Mouse (Mus musculus) urinary bladder, adult 18-20 months (tissue): ENCODE measurements around the gene Acss2.

Experiments used
- DNase-seq, 2 experiments: peaks; one replicate each; pipeline ENCODE4 v3.0.0; 2022; ENCODE audit warnings: low spot score in 2 of 2, mixed read lengths in 2 of 2

The Acss2 gene

DNA sequence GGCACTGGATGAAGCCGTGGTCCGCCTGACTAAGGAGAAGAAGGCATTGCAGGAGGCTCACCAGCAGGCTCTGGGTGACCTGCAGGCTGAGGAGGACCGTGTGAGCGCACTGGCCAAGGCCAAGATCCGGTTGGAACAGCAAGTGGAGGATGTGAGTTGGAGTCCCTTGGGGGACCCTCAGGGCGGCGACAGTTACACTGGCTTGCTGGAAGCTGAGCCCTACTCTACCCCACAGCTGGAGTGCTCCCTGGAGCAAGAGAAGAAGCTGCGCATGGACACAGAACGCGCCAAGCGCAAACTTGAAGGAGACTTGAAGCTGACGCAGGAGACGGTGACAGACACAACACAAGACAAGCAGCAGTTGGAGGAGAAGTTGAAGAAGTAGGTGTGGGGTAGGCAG, 110.8 kb downstream of the Acss2 start:
- no peak for DNase-seq

DNA sequence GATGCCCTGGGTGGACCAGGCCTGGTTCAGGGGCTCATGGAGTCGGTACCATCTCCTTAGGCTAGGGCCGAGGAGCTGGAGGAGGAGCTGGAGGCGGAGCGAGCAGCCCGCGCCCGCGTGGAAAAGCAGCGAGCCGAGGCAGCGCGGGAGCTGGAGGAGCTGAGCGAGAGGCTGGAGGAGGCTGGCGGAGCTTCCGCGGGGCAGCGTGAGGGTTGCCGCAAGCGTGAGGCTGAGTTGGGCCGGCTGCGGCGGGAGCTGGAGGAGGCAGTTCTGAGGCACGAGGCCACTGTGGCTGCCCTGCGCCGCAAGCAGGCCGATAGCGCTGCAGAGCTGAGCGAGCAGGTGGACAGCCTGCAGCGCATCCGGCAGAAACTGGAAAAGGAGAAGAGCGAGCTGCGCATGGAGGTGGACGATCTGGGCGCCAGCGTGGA, 111.5 kb downstream of the Acss2 start:
- no peak for DNase-seq

DNA sequence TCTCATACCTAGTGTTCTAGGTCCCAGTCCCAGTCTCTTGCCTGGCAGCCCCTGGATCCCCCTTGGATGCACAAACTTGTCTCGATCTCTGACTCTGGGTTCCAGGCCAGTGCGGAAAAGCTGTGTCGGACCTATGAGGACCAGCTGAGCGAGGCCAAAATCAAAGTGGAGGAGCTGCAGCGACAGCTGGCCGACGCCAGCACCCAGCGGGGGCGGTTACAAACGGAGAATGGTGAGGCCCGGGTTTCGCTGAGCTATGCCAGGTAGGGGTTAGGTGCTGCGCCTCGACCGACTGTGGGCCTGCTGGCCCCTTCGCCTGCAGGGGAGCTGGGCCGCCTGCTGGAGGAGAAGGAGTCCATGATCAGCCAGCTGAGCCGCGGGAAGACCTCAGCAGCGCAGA, 112.4 kb downstream of the Acss2 start:
- DNase-seq = no peak

DNA sequence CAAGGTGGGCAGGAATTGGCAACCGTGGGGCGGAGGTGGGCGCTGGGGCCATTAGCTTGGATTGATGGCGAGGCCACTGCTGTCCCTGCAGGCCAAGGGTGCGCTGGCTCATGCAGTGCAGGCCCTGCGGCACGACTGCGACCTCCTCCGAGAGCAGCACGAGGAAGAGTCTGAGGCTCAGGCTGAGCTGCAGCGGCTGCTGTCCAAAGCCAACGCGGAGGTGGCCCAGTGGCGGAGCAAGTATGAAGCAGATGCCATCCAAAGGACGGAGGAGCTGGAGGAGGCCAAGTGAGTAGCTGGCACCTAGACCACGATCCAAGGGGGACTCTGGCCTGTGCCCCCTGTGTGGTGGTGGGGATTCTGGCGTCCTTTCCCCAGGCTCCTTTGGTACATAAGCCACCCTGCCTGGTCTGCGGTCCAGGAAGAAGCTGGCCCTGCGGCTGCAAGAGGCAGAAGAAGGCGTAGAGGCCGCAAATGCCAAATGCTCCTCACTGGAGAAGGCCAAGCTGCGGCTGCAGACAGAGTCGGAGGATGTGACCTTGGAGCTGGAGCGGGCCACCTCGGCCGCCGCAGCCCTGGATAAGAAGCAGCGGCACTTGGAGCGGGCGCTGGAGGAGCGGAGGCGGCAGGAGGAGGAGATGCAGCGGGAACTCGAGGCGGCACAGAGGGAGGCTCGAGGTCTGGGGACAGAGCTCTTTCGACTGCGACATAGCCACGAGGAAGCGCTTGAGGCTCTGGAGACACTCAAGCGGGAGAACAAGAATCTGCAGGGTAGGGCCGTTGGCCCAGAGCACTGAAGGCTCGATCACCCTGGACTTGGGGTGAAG, 113.1 kb downstream of the Acss2 start:
- DNase-seq = no peak

DNA sequence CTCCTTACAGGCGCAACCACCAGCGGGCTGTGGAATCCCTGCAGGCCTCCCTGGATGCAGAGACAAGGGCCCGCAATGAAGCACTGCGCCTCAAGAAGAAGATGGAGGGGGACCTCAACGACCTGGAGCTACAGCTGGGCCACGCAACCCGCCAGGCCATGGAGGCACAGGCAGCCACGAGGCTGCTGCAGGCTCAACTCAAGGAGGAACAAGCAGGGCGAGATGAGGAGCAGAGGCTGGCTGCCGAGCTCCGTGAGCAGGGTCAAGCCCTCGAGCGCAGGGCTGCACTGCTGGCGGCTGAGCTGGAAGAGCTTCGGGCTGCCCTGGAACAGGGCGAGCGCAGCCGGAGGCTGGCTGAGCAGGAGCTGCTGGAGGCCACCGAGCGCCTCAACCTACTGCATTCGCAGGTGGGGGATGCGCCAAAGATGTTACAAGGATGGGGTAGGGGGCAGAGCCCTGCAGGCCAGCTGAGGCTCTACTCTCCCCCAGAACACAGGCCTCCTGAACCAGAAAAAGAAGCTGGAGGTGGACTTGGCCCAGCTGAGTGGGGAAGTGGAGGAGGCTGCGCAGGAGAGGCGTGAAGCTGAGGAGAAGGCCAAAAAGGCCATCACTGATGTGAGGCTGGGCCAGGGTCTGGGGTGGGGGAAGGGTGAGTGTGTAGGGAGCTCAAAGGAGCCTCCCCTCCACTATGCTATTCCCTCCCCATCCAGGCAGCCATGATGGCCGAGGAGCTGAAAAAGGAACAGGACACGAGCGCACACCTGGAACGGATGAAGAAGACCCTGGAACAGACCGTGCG, 114.6 kb downstream of the Acss2 start:
- DNase-seq = no peak

DNA sequence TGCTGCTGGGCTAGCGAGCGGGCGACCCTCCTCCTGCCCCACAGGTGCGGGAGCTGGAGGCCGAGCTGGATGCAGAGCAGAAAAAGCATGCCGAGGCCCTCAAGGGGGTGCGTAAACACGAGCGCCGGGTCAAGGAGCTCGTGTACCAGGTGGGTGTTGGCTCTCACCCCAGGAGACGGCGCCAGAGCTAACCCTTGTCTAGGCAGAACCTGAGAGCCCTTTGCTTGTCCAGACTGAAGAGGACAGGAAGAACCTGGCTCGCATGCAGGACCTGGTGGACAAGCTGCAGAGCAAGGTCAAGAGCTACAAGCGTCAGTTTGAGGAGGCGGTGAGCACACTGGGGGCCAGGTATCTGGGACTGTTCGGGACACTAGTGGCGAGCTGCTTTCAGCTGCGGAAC, 115.4 kb downstream of the Acss2 start:
- no peak for DNase-seq

DNA sequence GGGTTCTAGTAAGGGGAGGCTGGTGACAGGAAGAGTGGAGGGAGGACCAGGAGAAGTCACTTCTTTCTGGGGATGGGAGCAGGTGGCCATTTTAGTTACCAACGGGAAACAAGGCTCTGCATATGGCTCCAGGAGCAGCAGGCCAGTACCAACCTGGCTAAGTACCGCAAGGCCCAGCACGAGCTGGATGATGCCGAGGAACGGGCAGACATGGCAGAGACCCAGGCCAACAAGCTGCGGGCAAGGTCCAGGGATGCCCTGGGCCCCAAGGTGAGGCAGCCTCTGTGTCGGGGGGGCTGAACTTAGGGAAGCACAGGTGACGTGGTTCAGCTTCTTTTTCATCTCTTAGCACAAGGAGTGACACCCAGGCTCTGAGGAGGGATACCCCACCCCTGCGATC, 116.0 kb downstream of the Acss2 start:
- no peak for DNase-seq

DNA sequence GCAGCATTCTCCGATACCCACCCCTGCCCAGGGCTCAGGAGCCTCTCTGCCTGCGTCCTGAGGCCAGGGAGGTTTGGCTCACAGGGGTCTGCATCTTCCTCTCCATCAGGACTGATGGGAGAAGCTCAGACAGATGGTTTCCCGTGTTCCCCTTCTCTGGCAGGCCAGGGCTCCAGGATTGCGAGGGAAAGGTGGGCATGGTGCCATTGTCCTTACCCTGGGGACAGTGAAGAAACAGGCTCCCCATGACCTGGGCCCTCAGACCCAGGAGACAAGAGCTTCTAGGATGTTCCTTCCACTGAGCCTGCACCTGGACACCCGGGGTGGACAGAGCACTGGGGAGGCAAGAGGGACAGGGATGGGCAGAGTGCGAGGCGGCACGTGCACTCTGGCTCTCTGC, 116.8 kb downstream of the Acss2 start:
- no peak for DNase-seq
